Mouse (Mus musculus): ENCODE measurements around the gene 4833420G17Rik.

DNA sequence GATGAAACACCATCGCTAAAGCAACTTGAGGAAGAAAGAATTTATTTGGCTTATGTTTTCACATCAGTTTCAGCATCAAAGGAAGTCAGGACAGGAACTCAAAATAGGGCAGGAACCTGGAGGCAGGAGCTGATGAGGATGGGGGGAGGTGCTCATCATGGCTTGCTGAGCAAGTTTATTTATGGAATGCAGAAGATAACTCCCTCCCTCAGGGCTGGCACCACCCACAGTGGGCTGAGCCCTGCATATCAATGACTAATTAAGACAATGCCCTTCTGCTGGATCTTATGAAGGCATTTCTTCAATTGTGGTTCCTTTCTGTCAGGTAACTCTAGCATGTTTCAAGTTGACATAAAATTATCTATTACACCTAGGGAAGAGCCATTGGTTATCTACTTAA, 20.3 kb upstream of the 4833420G17Rik start:
- TF ChIP-seq POLR2A (IDR thresholded peaks at IDR 0.05; ENCODE audit: borderline replicate concordance, extremely low read depth, insufficient read depth, insufficient read length, poor library complexity, severe bottlenecking) = no peak
- no peak for TF ChIP-seq CTCF (IDR thresholded peaks at IDR 0.05; ENCODE audit: borderline replicate concordance, extremely low read depth, insufficient read depth, insufficient read length)

All from brain, embryonic 14.5 days (tissue).